Mouse (Mus musculus): ENCODE measurements around the gene Pam. TPM values are rescaled to one million over a fixed set of nuclear protein-coding genes. Genes with fewer than 3 reads are reported as not detected.
A peak's percentile ranks its signal among the peaks of the same experiment; 100 is the strongest.

Pam gene
- polyA plus RNA-seq, 1 experiment from 2014 or later = 40.7 TPM

- H3K9me3 ChIP-seq = no peaks in the 10 kb centered on the region
- no peak overlapping the region for H3K4me3 ChIP-seq
- H3K27me3 ChIP-seq (replicated peaks) = no peaks in the 10 kb centered on the region
- H3K4me1 ChIP-seq = 0 out of 2 replicates have a peak, but pooled peaks cover 3% of the 10 kb centered on the region
- H3K9ac ChIP-seq = no peak overlapping the region
- 57% methylated on average over 4 of the region's 4 CpGs for WGBS
- H3K4me2 ChIP-seq = no peak overlapping the region
- ATAC-seq (replicated peaks) = no peak; the same call in 1 of the 2 replicates
- H3K36me3 ChIP-seq (replicated peaks) = no peaks in the 10 kb centered on the region
- H3K27ac ChIP-seq = no peak overlapping the region
Measured at GRCm38 (mm10) chr1:97943402-97943801, 152.0 kb downstream of the Pam start.

- H3K27ac ChIP-seq = no peak overlapping the region
- H3K9me3 ChIP-seq = no peaks in the 10 kb centered on the region
- 0 out of 2 replicates have a peak, but pooled peaks cover 3% of the 10 kb centered on the region for H3K4me1 ChIP-seq
- no peaks in the 10 kb centered on the region for H3K27me3 ChIP-seq (replicated peaks)
- no peak overlapping the region for H3K4me2 ChIP-seq
- ATAC-seq (replicated peaks) = no peak
- H3K9ac ChIP-seq = no peak overlapping the region
- WGBS = 83% methylated on average over 2 of the region's 2 CpGs
- no peak overlapping the region for H3K4me3 ChIP-seq
- no peaks in the 10 kb centered on the region for H3K36me3 ChIP-seq (replicated peaks)
Measured at GRCm38 (mm10) chr1:97942966-97943365, 152.5 kb downstream of the Pam start.

- Histone ChIP-seq H3K4me1 (0 out of 2 replicates have a peak, but pooled peaks cover 3% of the 10 kb centered on the region), H3K4me2 (no peak overlapping the region), H3K27ac (no peak overlapping the region), H3K9ac (no peak overlapping the region), H3K9me3 (no peaks in the 10 kb centered on the region), H3K4me3 (no peak overlapping the region), H3K27me3 (replicated peaks) (no peaks in the 10 kb centered on the region), H3K36me3 (replicated peaks) (no peaks in the 10 kb centered on the region)
- no peak for ATAC-seq (replicated peaks)
- 78% methylated on average over 3 of the region's 3 CpGs for WGBS
Measured at GRCm38 (mm10) chr1:97938586-97938985, 156.9 kb downstream of the Pam start.

GRCm38 (mm10) chr1:97938053-97938452, 157.4 kb downstream of the Pam start:
- Histone ChIP-seq H3K4me1 (0 out of 2 replicates have a peak, but pooled peaks cover 3% of the 10 kb centered on the region), H3K4me3 (no peak overlapping the region), H3K36me3 (replicated peaks) (no peaks in the 10 kb centered on the region), H3K9ac (no peak overlapping the region), H3K4me2 (no peak overlapping the region), H3K9me3 (no peaks in the 10 kb centered on the region), H3K27ac (no peak overlapping the region), H3K27me3 (replicated peaks) (no peaks in the 10 kb centered on the region)
- WGBS = 34% methylated on average over 3 of the region's 3 CpGs
- no peak for ATAC-seq (replicated peaks)

GRCm38 (mm10) chr1:97934940-97935339, 160.5 kb downstream of the Pam start:
- H3K27me3 ChIP-seq (replicated peaks) = no peaks in the 10 kb centered on the region
- ATAC-seq (replicated peaks) = no peak
- H3K9ac ChIP-seq = no peak overlapping the region
- peaks cover 12% of the 10 kb centered on the region for H3K4me1 ChIP-seq
- H3K36me3 ChIP-seq (replicated peaks) = no peaks in the 10 kb centered on the region
- H3K4me2 ChIP-seq = no peak overlapping the region
- H3K4me3 ChIP-seq = no peak overlapping the region
- H3K9me3 ChIP-seq = no peaks in the 10 kb centered on the region
- no peak overlapping the region for H3K27ac ChIP-seq

GRCm38 (mm10) chr1:97931220-97931619, 164.2 kb downstream of the Pam start:
- 57% methylated on average over 4 of the region's 4 CpGs for WGBS
- Histone ChIP-seq H3K27ac (no peak overlapping the region), H3K4me2 (no peak overlapping the region), H3K4me1 (peaks cover 27% of the 10 kb centered on the region), H3K4me3 (no peak overlapping the region), H3K36me3 (replicated peaks) (no peaks in the 10 kb centered on the region), H3K27me3 (replicated peaks) (no peaks in the 10 kb centered on the region), H3K9ac (no peak overlapping the region), H3K9me3 (no peaks in the 10 kb centered on the region)
- ATAC-seq (replicated peaks) = no peak

- Histone ChIP-seq H3K27me3 (replicated peaks) (no peaks in the 10 kb centered on the region), H3K9ac (no peak overlapping the region), H3K4me1 (peaks cover 26% of the 10 kb centered on the region), H3K36me3 (replicated peaks) (no peaks in the 10 kb centered on the region), H3K4me2 (no peak overlapping the region; the same call in 1 of the 2 replicates), H3K4me3 (no peak overlapping the region), H3K27ac (peak overlapping the region; percentile 64), H3K9me3 (no peaks in the 10 kb centered on the region)
- peak; percentile 88 for ATAC-seq (replicated peaks)
- 16% methylated on average over 4 of the region's 4 CpGs for WGBS
Measured at GRCm38 (mm10) chr1:97929415-97930028, 165.9 kb downstream of the Pam start.

GRCm38 (mm10) chr1:97926789-97927188, 168.7 kb downstream of the Pam start:
- Histone ChIP-seq H3K9ac (no peak overlapping the region), H3K27me3 (replicated peaks) (no peaks in the 10 kb centered on the region), H3K27ac (no peak overlapping the region), H3K4me2 (no peak overlapping the region), H3K4me1 (peaks cover 22% of the 10 kb centered on the region), H3K9me3 (no peaks in the 10 kb centered on the region), H3K4me3 (no peak overlapping the region), H3K36me3 (replicated peaks) (no peaks in the 10 kb centered on the region)
- no peak for ATAC-seq (replicated peaks)
- 81% methylated on average over 7 of the region's 7 CpGs for WGBS

- no peak overlapping the region for H3K4me3 ChIP-seq
- H3K4me1 ChIP-seq = peaks cover 21% of the 10 kb centered on the region
- H3K27ac ChIP-seq = no peak overlapping the region
- no peak for ATAC-seq (replicated peaks)
- H3K27me3 ChIP-seq (replicated peaks) = no peaks in the 10 kb centered on the region
- no peak overlapping the region for H3K4me2 ChIP-seq
- H3K9me3 ChIP-seq = no peaks in the 10 kb centered on the region
- no peak overlapping the region for H3K9ac ChIP-seq
- WGBS = 87% methylated on average over 2 of the region's 2 CpGs
- no peaks in the 10 kb centered on the region for H3K36me3 ChIP-seq (replicated peaks)
Measured at GRCm38 (mm10) chr1:97926017-97926540, 169.4 kb downstream of the Pam start.

- Histone ChIP-seq H3K4me3 (no peak overlapping the region), H3K36me3 (replicated peaks) (no peaks in the 10 kb centered on the region), H3K9ac (no peak overlapping the region), H3K4me2 (no peak overlapping the region), H3K27ac (no peak overlapping the region), H3K27me3 (replicated peaks) (no peaks in the 10 kb centered on the region), H3K9me3 (no peaks in the 10 kb centered on the region), H3K4me1 (0 out of 2 replicates have a peak, but pooled peaks cover 3% of the 10 kb centered on the region)
- no peak for ATAC-seq (replicated peaks)
- WGBS = 88% methylated on average over 6 of the region's 6 CpGs
Measured at GRCm38 (mm10) chr1:97922395-97922794, 173.1 kb downstream of the Pam start.

- H3K4me2 ChIP-seq = no peak overlapping the region
- 79% methylated on average over 1 of the region's 1 CpGs for WGBS
- ATAC-seq (replicated peaks) = no peak
- no peak overlapping the region for H3K9ac ChIP-seq
- H3K4me1 ChIP-seq = peaks cover 3% of the 10 kb centered on the region; the same call in 1 of the 2 replicates
- no peaks in the 10 kb centered on the region for H3K36me3 ChIP-seq (replicated peaks)
- no peak overlapping the region for H3K27ac ChIP-seq
- H3K4me3 ChIP-seq = no peak overlapping the region
- H3K9me3 ChIP-seq = no peaks in the 10 kb centered on the region
- no peaks in the 10 kb centered on the region for H3K27me3 ChIP-seq (replicated peaks)
Measured at GRCm38 (mm10) chr1:97921886-97922285, 173.6 kb downstream of the Pam start.

- 76% methylated on average over 8 of the region's 8 CpGs for WGBS
- H3K27ac ChIP-seq = peak overlapping the region; percentile 28; the same call in 1 of the 2 replicates
- no peak overlapping the region for H3K4me2 ChIP-seq
- peaks cover 14% of the 10 kb centered on the region for H3K4me1 ChIP-seq
- H3K4me3 ChIP-seq = no peak overlapping the region
- ATAC-seq (replicated peaks) = peak; percentile 57
- no peak overlapping the region for H3K9ac ChIP-seq
- no peaks in the 10 kb centered on the region for H3K27me3 ChIP-seq (replicated peaks)
- H3K36me3 ChIP-seq (replicated peaks) = no peaks in the 10 kb centered on the region
- no peaks in the 10 kb centered on the region for H3K9me3 ChIP-seq
Measured at GRCm38 (mm10) chr1:97918495-97918894, 177.0 kb downstream of the Pam start.

- Histone ChIP-seq H3K4me1 (peaks cover 11% of the 10 kb centered on the region), H3K9me3 (no peaks in the 10 kb centered on the region), H3K36me3 (replicated peaks) (no peaks in the 10 kb centered on the region), H3K4me2 (no peak overlapping the region), H3K27ac (peak overlapping the region; percentile 68), H3K27me3 (replicated peaks) (no peaks in the 10 kb centered on the region), H3K4me3 (no peak overlapping the region), H3K9ac (no peak overlapping the region)
- ATAC-seq (replicated peaks) = peak; percentile 35
- WGBS = 66% methylated on average over 2 of the region's 2 CpGs
Measured at GRCm38 (mm10) chr1:97916971-97917234, 178.5 kb downstream of the Pam start.

Data from midbrain, embryonic 15.5 days (tissue).